Mouse (Mus musculus) kidney, postnatal 0 days (tissue): ENCODE measurements around the gene Shisal2a. TPM values are rescaled to one million over a fixed set of nuclear protein-coding genes. Genes with fewer than 3 reads are reported as not detected.
"Not testable (repeated sequence)": the region's sequence is repeated elsewhere in the genome, so short reads cannot be mapped to it uniquely, and the experiment has no call there.

Experiments
- ATAC-seq: fragments of 200-750 bp; cut with Nextera tagmentation; replicated peaks from 2 replicates; pipeline ENCODE4 v1.8.0; 2017; ENCODE audit warnings: low read depth, moderate number of reproducible peaks, moderate TSS enrichment, moderate library complexity; ENCODE audit not compliant: low FRiP score
- DNase-seq: peaks from one replicate; pipeline ENCODE4 v3.0.0-alpha.2; 2016; ENCODE audit warnings: low spot score
- H3K27ac ChIP-seq: fragments of 300-500 bp; sonication (generic); 2 replicates; pipeline ENCODE4 v1.5.1; 2014; ENCODE audit warnings: mild to moderate bottlenecking
- H3K27me3 ChIP-seq: fragments of 300-500 bp; sonication (generic); 2 replicates; pipeline ENCODE4 v1.6.1; 2014; ENCODE audit warnings: low read length, mixed read lengths; ENCODE audit not compliant: insufficient read depth
- H3K36me3 ChIP-seq: fragments of 300-500 bp; sonication (generic); 2 replicates; pipeline ENCODE4 v1.6.1; 2014; ENCODE audit warnings: low read length, mixed read lengths; ENCODE audit not compliant: insufficient read depth
- H3K4me1 ChIP-seq: fragments of 300-500 bp; sonication (generic); replicated peaks from 2 replicates; pipeline ENCODE4 v1.6.1; 2014; ENCODE audit warnings: antibody characterized with exemption, low read length, mixed read lengths; ENCODE audit not compliant: insufficient read depth
- H3K4me2 ChIP-seq: fragments of 300-500 bp; sonication (generic); 2 replicates; pipeline ENCODE4 v1.6.1; 2014; ENCODE audit warnings: mild to moderate bottlenecking, low read length, moderate library complexity, mixed read lengths
- H3K4me3 ChIP-seq: fragments of 300-500 bp; sonication (generic); replicated peaks from 2 replicates; pipeline ENCODE4 v1.5.1; 2014; ENCODE audit warnings: low read depth, low read length
- H3K9ac ChIP-seq: fragments of 300-500 bp; sonication (generic); 2 replicates; pipeline ENCODE4 v1.6.1; 2014; ENCODE audit warnings: low read depth, low read length
- H3K9me3 ChIP-seq: fragments of 300-500 bp; sonication (generic); replicated peaks from 2 replicates; pipeline ENCODE4 v1.6.1; 2016; ENCODE audit warnings: low read length, inconsistent platforms, mixed read lengths
- CTCF ChIP-seq: IDR thresholded peaks from 2 replicates; pipeline ENCODE4 v1.5.1; 2016; ENCODE audit warnings: antibody characterized with exemption, low read depth, mild to moderate bottlenecking, moderate library complexity
- WGBS: fragments of 180-500 bp; shearing (Covaris S2); extraction: QIAGEN DNeasy Blood & Tissue Kit; methylation state at CpG from one replicate; pipeline ENCODE4 v1.1.7; 2014; 5-methylcytosine and 5-hydroxymethylcytosine counted together
- polyA plus RNA-seq: library from polyadenylated mRNA; unstranded; fragments of >200 nt; fragmentation: Nextera tagmentation; extraction: Ambion mirVana; gene quantifications from 2 replicates; pipeline ENCODE4 v1.2.1, GENCODE M21; 2015

The Shisal2a gene
- polyA plus RNA-seq, 1 experiment from 2014 or later: 0.70 TPM

DNA sequence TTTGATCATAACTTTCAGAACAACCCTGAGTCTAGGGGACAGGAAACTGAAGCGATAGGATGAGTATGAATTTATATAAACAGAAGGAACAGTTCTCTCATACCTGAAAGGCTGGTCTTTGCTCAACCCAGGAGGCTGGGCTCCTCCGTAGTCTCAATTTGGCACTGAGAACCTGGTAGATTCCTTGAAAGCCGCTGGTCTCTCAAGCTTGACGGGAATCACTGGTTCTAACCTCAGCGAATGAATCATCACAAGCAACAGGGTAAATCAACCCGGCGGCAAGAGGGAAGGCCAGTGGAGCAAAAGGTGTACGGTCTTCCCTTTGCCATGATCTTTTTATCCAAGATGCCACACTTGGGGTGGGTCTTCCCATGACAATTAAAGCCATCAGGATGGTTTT lies 25.7 kb downstream of the Shisal2a start:
- no peak overlapping the region for H3K9ac ChIP-seq
- peaks cover 7% of the 10 kb centered on the region; the same call in 1 of the 2 replicates for H3K4me1 ChIP-seq
- WGBS: 61% methylated on average over 8 of the region's 8 CpGs
- H3K9me3 ChIP-seq: no peaks in the 10 kb centered on the region
- ATAC-seq (no peak), DNase-seq (peak; percentile 44)
- H3K4me3 ChIP-seq: no peak overlapping the region
- TF ChIP-seq CTCF: no peak
- no peaks in the 10 kb centered on the region for H3K27me3 ChIP-seq
- no peaks in the 10 kb centered on the region for H3K36me3 ChIP-seq
- H3K27ac ChIP-seq: no peak overlapping the region
- H3K4me2 ChIP-seq: no peak overlapping the region

DNA sequence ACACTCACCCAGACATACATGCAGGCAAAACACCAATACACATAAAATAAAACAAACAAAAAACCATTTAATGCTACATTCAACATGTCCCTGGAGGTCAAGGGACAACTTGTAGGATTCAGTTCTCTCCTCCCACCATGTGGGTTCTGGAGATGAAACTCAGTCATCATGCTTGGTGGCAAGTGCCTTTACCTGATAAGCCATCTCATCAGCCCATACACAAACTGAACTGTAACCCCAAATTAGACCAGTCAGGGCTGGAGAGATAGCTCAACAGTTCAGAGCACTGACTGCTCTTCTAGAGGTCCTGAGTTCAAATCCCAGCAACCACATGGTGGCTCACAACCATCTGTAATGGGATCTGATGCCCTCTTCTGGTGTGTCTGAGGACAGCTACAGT lies 29.6 kb downstream of the Shisal2a start:
- not testable (repeated sequence) for H3K4me3 ChIP-seq, H3K27ac ChIP-seq, H3K4me2 ChIP-seq, H3K9me3 ChIP-seq, ATAC-seq, DNase-seq, H3K36me3 ChIP-seq, H3K27me3 ChIP-seq, H3K9ac ChIP-seq
- H3K4me1 ChIP-seq: peaks cover 17% of the 10 kb centered on the region

DNA sequence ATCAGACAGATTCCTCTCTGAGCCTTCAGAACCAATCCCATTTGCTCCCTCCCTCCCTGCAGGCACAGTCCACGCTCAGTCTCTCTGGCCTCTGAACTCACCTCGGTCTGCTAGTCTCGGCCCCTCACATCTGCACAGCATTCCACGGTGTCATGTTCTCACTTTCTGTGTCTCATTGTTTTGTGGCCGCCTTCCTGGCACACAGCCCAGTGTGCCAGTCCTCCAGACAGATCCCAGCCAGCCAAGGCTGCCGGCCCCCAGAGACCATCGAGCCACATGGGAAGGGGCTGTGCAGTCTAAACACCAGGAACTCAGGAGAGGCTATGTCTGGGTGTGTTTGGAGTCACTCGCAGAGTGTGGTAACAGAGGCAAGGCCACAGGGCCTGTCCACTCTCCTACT lies 32.3 kb downstream of the Shisal2a start:
- no peak overlapping the region for H3K4me3 ChIP-seq
- H3K9ac ChIP-seq: no peak overlapping the region
- H3K9me3 ChIP-seq: no peaks in the 10 kb centered on the region
- H3K27ac ChIP-seq: peak overlapping the region; percentile 67
- H3K4me1 ChIP-seq: peaks cover 24% of the 10 kb centered on the region
- DNase-seq: peak; percentile 93
- ATAC-seq: peak; percentile 87
- H3K27me3 ChIP-seq: no peaks in the 10 kb centered on the region
- WGBS: 6% methylated on average over 8 of the region's 8 CpGs
- no peak overlapping the region for H3K4me2 ChIP-seq
- no peak for TF ChIP-seq CTCF
- no peaks in the 10 kb centered on the region for H3K36me3 ChIP-seq

DNA sequence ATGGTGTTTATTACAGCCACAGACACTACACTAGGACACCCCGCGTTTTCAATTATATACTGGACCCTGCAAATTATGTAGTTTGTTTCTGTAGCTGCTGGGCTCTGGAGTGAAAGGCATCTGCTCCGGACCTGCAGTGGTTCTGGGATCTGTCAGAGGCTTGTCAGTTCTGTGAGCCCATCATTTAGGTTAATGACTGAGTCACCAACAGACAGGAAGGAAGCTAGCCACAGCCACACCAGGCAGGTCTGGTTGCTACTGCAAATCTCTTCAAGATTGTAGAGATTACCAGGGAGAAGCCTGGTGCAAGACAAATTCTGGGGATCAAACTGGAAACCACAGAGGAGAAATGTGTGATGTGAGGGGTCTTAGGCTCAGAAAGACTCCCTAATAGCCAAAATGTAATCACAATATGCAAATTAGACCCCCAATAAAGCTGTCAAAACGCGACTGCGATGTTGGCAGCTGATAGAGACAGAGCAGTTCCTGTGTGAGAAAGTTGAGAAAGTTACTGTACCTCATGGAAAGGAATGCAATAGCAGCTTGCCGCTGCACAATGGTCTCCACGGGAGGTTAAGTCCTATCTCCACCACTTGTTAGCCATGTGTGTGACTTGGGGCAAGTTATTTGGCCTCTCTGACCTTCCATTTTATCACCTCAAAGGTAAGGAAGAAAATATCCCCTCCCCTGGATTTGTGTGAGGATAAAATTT lies 33.2 kb downstream of the Shisal2a start:
- no peaks in the 10 kb centered on the region for H3K36me3 ChIP-seq
- no peak for ATAC-seq
- H3K27ac ChIP-seq: no peak overlapping the region; the same call in 1 of the 2 replicates
- H3K4me2 ChIP-seq: no peak overlapping the region
- H3K27me3 ChIP-seq: no peaks in the 10 kb centered on the region
- no peak overlapping the region for H3K4me3 ChIP-seq
- 15% methylated on average over 8 of the region's 8 CpGs for WGBS
- no peak for TF ChIP-seq CTCF
- DNase-seq: no peak
- no peaks in the 10 kb centered on the region for H3K9me3 ChIP-seq
- peaks cover 28% of the 10 kb centered on the region for H3K4me1 ChIP-seq
- H3K9ac ChIP-seq: no peak overlapping the region

DNA sequence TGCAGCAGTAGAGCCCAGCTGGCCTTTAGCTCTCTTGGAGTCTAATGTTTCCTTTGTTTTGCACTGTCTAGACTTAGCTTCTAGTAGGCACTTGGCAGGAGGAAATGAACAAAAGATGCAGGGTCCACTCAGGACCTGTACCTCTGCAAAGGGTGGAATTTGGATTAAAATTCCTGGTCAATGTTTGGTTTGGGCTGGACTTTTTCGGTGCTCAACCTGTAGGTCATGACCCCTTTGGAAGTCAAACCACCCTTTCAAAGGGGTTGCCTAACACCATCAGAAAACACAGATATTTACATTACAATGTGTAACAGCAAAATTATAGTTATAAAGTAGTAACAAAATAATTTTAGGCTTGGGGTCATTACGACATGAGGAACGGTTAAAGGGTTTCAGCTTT lies 34.1 kb downstream of the Shisal2a start:
- H3K9ac ChIP-seq: no peak overlapping the region
- no peak for TF ChIP-seq CTCF
- no peak overlapping the region for H3K4me3 ChIP-seq
- no peaks in the 10 kb centered on the region for H3K9me3 ChIP-seq
- H3K27ac ChIP-seq: no peak overlapping the region
- H3K27me3 ChIP-seq: no peaks in the 10 kb centered on the region
- H3K4me1 ChIP-seq: peaks cover 33% of the 10 kb centered on the region
- H3K36me3 ChIP-seq: no peaks in the 10 kb centered on the region
- no peak overlapping the region for H3K4me2 ChIP-seq
- 79% methylated on average over 3 of the region's 3 CpGs for WGBS
- no peak for ATAC-seq
- no peak for DNase-seq

DNA sequence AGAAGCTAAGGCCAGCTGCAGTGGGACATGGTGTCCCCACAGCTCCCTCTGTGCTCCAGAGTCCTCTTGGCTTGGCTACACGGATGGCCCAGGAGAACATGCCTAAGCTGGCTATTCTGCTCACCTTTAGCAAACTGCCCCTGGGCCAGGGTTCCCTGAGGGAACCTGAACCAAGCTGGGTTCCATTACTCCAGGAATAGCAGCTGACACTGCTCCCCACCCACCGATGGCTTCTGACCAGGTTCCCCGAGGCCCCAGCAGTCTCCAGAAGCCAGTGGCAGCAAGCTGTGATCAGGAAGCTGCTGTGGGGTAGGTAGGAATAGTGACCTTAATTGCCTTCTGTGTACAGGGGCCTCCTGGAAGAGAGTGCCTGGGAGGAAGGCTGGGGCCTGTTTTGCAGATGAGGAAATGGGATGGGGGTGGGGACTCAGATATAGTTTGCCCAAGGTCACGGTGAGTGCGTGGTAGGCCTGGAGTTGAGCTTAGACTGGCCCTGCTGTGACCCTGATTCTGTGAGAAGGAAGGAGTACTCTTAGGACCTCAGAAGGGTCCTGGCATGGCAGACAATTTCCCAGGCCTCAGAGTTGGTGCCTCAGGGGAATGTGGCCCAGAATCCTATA lies 34.8 kb downstream of the Shisal2a start:
- Histone ChIP-seq H3K4me1 (peaks cover 33% of the 10 kb centered on the region), H3K27me3 (no peaks in the 10 kb centered on the region), H3K27ac (peak overlapping the region; percentile 42; the same call in 1 of the 2 replicates), H3K4me3 (no peak overlapping the region), H3K9ac (peak overlapping the region; percentile 20; the same call in 1 of the 2 replicates), H3K36me3 (no peaks in the 10 kb centered on the region), H3K4me2 (no peak overlapping the region), H3K9me3 (no peaks in the 10 kb centered on the region)
- 37% methylated on average over 5 of the region's 5 CpGs for WGBS
- ATAC-seq (no peak), DNase-seq (no peak)
- no peak for TF ChIP-seq CTCF
